Mouse (Mus musculus) cerebral cortex, adult 2 months (tissue): ENCODE measurements around the gene Rnf144a.

Experiments used
- WGBS: fragments of 180-500 bp; shearing (Covaris S2); methylation state at CpG from one replicate; pipeline ENCODE4 v1.1.7; 2018; 5-methylcytosine and 5-hydroxymethylcytosine counted together

Rnf144a gene

GRCm38 (mm10) chr12:26316261-26316660 lies 98.8 kb downstream of the Rnf144a start:
- WGBS, result 58% methylated on average over 3 of the region's 3 CpGs

- WGBS, result 50% methylated on average over 5 of the region's 5 CpGs
Observed at GRCm38 (mm10) chr12:26314959-26315358, 100.1 kb downstream of the Rnf144a start.

DNA sequence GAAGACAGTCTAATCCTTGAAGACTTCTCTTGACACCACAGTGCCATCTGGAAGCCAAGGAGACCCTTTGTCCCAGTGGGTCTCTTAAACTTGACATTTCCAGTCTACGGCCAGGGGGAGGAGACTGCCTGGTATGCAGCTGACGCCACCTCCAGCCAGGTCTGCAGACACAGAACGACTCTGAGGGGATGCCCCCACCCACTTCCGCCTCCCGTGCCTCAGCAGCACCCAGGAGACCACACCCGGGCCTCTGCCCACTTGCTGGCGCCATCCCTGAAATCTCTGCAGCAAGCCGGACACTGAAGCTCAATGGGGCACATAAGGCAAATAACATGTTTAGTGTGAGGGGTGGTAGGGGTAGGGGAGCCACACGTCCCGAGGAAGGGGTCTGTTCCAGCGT lies 104.8 kb downstream of the Rnf144a start:
- WGBS, result 87% methylated on average over 11 of the region's 11 CpGs

- WGBS, result 60% methylated on average over 5 of the region's 5 CpGs
Observed at GRCm38 (mm10) chr12:26302886-26303285, 112.2 kb downstream of the Rnf144a start.

GRCm38 (mm10) chr12:26299515-26300090 lies 115.5 kb downstream of the Rnf144a start:
- 66% methylated on average over 7 of the region's 7 CpGs for WGBS

DNA sequence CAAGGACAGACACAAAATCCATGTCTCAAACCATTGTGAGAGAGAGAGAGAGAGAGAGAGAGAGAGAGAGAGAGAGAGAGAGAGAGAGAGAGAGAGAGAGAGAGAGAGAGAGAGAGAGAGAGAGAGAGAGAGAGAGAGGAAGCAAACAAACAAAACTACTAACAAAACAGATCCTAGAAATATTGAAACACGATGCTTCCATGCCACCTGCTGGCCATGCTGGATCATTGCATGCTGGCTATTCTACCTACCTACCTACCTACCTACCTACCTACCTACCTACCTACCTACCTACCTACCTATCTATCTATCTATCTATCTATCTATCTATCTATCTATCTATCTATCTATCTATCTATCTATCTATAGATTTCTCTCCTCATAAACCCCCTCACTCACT lies 119.1 kb downstream of the Rnf144a start:
- 5% methylated on average over 1 of the region's 1 CpGs for WGBS

- 89% methylated on average over 2 of the region's 2 CpGs for WGBS
Observed at GRCm38 (mm10) chr12:26289200-26289599, 125.9 kb downstream of the Rnf144a start.

GRCm38 (mm10) chr12:26288347-26288746 lies 126.7 kb downstream of the Rnf144a start:
- WGBS, result 74% methylated on average over 1 of the region's 1 CpGs

DNA sequence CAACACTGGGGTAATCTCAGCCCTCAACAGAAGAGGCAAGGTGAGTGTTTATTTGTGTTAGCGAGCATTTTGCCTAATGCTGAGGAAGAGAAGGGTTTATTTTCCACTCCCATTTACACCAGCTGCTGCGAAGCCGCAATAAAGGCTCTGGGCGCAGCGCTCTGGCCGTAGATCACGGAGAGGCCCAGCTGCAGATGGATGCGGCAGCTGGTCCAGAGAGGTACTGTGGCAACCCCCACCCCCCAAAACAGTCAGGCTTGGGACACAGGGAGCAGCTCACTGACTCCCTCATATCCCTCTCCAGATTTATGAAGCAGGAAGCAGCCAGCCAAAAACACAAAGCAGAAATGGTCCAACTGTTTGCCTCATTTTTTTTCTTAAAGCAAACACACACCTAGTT lies 129.1 kb downstream of the Rnf144a start:
- WGBS, result 79% methylated on average over 8 of the region's 8 CpGs

DNA sequence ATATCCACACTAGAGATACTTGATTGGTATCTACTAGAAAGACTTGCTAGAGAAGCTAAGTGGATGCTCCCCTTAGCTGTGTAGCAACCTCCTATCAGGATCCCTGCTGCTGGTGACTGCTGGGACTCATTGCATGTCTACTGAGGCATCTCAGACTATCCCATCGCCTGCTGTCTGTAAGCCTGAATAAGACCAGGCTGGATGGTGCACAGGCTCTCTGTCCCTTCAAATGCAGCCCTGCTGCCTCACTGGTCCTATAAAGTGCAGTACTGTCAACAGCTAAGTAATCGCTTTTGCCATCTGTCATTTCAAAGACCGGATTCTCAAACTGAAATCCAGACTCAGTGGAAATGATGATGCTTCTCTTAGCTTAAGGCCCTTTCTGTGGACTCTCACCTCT lies 129.6 kb downstream of the Rnf144a start:
- 88% methylated on average over 3 of the region's 3 CpGs for WGBS

DNA sequence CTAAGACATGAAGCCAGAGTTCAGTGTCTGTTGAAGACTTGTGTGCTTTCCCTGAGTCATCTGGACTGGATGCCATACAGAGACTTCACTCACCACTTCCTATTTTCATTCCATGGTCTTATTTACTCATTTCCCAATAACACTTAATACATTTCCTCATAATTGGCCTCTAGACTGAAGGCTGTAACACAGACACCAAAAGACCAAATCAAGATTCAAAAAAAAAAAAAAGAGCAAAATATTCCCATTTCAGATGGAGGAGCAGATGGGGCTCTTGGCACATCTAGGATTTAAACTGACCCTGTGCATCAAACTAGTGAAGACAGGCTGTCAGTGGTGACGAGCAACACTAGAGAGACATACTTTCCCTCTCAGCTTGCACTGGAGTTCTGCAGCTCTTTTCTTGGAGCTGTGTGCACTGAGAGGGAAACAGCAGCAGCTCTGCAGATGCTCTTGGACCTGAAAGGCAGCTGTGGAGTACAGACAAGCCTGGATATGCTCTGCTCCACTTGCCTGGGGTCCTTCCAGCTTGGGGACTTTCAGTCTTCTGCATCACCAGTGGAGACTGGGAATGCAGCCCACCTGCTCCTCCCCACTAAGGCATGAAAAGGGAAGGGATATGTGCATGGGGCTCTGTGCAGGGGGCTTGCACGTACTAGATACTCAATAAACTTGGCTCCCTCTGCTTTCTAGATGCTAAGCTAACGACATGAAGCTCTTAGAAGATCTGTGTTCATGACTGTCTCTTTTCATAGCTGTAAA lies 134.2 kb downstream of the Rnf144a start:
- WGBS, result 65% methylated on average over 3 of the region's 3 CpGs

- 20% methylated on average over 7 of the region's 7 CpGs for WGBS
Observed at GRCm38 (mm10) chr12:26277002-26277669, 137.9 kb downstream of the Rnf144a start.

DNA sequence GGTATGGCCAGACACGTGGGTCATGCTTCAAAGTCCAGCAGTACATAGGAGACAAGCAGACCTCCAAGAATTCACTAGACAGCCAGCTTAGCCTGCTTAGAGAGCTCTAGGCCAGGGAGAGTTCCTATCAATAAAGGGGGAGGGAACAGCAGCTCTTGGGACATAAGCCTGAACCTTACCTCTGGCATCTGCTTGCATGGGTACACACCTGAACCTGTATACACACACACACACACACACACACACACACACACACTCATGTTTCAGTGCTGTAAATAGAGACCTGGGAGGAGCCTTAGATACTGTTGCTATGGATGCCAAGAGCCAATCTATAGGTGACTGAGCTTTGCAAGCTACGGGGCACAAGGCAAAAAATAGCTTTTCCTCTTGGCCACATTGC lies 138.5 kb downstream of the Rnf144a start:
- 66% methylated on average over 2 of the region's 2 CpGs for WGBS
